Mouse (Mus musculus) gastrocnemius, adult 8-10 months (tissue): ENCODE measurements at regions not wholly inside any gene's neighbourhood (a gene's known extent, or its start where the extent isn't known, plus 50 kb on each side); places are given as distances from the start of the nearest gene placed in this dataset.

Experiments used
- DNase-seq, 2 experiments: peaks; one replicate each; pipeline ENCODE4 v3.0.0; 2022; ENCODE audit warnings: low spot score in 2 of 2

- DNase-seq = no peak
Measured at GRCm38 (mm10) chr15:65646470-65646869, 631.8 kb upstream of the Gm21961 start.

GRCm38 (mm10) chr15:65639484-65639883 lies 624.8 kb upstream of the Gm21961 start:
- no peak for DNase-seq

GRCm38 (mm10) chr15:65637520-65638184 lies 622.9 kb upstream of the Gm21961 start:
- no peak for DNase-seq

DNA sequence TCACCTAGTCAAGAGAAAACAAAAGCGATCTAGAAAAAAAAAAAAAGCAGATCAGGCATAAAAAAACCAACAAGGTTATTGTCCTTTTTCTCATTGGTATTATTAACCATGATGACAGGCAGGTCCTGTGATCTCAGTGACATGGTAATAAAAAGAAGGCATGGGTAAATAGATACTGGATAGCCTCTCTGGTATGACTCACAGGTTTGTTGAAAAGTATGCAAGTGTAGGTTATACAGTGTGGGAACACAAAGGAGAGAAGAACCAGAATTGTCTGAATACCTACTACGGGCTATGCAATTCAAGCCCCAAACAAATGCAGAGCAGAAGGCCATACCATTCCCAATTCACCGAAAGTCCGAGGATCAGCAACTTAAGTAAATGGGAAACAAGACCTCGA lies 617.7 kb upstream of the Gm21961 start:
- DNase-seq = no peak

DNA sequence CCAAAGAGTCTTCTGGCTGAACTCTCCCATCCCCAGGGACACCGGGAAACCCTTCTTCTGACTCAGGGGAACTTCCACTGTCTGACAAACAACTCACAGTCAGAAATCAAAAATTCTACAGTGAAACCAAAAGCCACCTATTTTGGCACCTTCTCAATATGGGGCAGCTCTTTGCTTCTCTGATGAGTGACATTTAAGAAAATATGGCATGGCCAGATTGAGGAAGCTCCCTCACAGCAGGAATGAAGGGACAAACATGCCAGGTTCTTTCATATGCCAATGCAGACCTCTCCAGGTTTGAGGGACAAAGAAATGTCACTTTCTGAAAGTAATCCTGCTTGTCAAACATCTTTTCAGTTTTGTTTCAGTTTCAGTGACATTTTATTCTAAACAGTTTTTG lies 615.8 kb upstream of the Gm21961 start:
- no peak for DNase-seq

- no peak for DNase-seq
Measured at GRCm38 (mm10) chr15:65592718-65593477, 578.2 kb upstream of the Gm21961 start.

DNA sequence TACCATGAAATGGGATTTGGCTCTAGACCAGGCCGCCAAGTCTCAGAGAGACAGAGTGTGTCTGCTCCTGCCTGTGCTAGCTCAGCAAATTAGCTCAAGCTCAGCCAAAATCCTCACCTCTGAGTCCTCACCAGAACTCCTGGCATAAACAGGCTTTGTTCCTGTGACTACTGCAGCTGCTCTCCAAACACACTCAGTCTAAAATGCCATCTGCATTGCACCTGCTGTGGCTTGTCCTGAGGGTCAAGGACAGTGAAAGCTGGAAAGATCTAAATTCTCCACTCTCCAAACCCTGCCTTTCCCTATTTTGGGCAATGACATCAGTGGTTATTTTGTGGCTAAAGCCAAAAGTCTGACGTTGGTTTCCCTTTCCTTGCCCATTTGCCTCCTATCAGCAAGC lies 570.9 kb upstream of the Gm21961 start:
- DNase-seq = peak in 1 of 2 experiments; percentile 2

- no peak for DNase-seq
Measured at GRCm38 (mm10) chr15:65579353-65579752, 564.6 kb upstream of the Gm21961 start.

GRCm38 (mm10) chr15:65567931-65568330 lies 553.2 kb upstream of the Gm21961 start:
- no peak for DNase-seq

- no peak for DNase-seq
Measured at GRCm38 (mm10) chr15:65557846-65558835, 543.4 kb upstream of the Gm21961 start.

GRCm38 (mm10) chr15:65549046-65549445 lies 534.3 kb upstream of the Gm21961 start:
- no peak for DNase-seq

DNA sequence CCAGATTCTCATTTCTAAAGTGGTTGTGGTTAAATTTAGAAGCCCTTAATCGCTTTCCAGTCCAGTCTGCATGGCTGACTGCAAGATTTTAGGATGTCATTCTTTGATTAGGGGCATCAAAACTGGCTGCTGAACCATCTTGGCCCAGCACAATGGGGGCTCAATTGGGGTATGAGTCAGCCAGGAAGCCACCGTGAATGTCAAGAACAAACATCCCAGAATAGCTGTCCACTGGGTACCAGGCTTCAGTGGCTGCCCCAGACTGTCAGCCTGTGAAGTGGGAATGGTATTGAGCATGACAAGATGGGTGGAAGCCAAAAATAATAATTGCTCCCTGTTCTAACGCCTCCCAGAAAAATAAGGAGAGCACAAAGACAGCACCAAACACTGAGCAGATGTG lies 520.9 kb upstream of the Gm21961 start:
- no peak for DNase-seq

DNA sequence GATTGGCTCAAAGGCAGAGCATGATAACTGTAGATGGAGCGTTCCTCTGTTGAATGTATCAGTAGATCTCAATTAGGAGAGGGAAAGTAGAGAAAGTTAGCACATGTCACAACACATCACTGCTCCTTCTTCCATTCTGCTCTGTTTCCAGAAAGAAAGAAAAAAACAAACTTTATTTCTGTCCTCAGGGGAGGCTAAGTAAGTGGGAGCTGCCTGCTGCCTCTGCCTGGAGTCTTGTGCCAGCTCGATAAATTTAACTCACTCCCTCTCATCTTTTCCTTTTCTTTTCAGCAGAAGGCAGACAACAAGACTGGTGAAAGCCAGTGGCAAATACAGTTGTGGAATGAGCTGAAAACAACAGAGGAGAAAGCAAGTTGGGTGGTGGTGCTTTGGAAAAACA lies 517.5 kb upstream of the Gm21961 start:
- no peak for DNase-seq

DNA sequence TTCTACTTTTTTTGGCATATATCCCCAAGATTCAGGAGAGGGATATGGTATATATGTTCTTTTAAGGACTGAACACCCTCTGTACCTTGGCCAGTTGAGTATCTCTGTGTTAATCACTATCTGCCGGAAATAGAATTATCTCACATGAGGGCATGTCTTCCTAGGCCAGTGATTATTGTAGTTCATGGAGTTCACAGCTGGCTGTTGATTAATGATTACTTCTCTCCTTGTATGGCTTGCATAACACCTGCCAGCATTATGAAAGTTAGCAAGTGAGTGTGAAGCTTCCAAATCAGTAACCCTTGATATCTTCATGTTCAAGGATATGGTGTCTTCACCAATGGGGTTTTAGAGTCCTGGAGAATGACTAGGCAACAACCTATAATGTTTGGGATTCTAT lies 488.0 kb upstream of the Gm21961 start:
- DNase-seq = no peak

DNA sequence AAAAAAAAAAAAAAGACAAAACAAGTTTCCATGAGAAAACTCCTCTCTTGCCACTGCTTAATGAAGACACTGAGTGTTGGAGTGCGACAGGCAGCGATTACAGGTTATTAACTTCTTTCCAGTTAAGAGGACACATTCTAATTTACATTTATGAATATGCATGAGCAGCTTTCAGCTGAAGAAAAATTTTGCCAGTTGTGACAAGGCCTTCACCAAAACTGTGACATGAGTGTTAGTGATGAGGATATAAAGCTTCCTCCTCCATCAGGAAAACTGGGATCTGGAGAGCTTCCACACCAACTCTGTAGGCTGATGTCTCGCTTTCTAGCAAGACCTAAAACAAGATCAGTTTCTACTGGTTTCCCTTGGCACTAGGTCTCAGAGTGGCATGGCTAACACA lies 464.2 kb upstream of the Gm21961 start:
- DNase-seq = no peak

DNA sequence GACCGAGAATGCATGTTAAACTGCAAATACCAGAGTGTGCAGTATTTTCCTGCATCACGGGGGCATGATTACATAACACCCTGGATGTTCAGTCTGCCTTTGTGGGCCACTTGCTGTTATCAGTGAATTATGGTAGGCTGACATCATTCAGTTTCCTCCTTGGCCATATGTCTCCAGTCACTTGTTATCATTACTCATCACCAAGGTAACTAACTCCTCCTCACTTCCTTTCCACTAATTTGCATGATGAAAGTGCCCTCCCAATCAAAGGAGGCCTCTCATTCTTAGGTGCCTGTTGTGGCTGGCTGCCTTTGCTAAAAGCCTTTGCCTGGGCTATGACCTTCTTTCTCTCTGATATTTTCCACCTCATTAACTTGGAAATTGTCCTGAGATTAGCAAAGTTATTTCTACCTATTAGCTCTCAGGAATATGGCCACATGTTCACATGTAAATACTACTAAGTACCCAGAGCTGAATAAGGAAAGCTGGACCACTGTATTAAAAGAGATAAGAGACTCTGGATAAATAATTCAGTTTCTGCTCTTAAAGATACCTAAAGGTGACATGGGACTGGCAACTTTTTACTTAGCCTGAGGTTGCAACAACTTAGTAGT lies 440.6 kb upstream of the Gm21961 start:
- DNase-seq = no peak

- no peak for DNase-seq
Measured at GRCm38 (mm10) chr15:65452258-65453028, 437.7 kb upstream of the Gm21961 start.

- DNase-seq = no peak
Measured at GRCm38 (mm10) chr15:65419736-65420135, 405.0 kb upstream of the Gm21961 start.
